Mouse (Mus musculus): Measurements from ENCODE around the gene Tfdp2. TPM values are rescaled to one million over a fixed set of nuclear protein-coding genes. Genes with fewer than 3 reads are reported as not detected.

Tfdp2 gene
- polyA plus RNA-seq, 1 experiment, result 5.6 TPM

DNA sequence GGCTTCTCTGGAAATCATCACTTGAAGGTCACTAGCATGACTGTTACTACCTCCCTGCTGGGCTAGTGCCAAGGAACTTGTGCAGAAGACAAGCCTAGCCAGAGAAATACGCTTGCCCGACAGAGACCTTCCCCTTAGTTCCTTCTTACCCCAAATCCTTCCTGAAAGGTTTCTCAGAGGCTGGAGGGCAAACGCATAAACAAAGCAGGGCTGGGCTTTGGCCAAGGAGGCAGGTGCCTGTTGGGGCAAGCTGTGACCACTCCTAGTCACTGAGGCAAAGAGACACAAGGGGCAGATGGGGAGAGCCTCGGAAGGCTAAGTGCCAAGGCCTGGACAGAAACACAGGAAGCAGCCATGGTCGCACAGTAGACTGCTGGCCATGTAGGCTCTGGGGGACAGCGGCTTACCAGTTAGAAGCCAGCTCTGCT lies 130.4 kb downstream of the Tfdp2 start:
- Histone ChIP-seq H3K36me3 (ENCODE audit: control insufficient read depth, insufficient read depth) (no peaks in the 10 kb centered on the region), H3K79me2 (ENCODE audit: control insufficient read depth, insufficient read depth) (no peaks in the 10 kb centered on the region), H3K4me2 (ENCODE audit: low read depth) (no peak overlapping the region), H3ac (ENCODE audit: control insufficient read depth, insufficient read length) (no peak overlapping the region), H3K4me3 (no peak overlapping the region), H3K27me3 (ENCODE audit: control insufficient read depth, insufficient read depth, insufficient read length) (no peaks in the 10 kb centered on the region)
- no peak for TF ChIP-seq POLR2A (IDR thresholded peaks at IDR 0.05; ENCODE audit: insufficient read length, low read depth)
- peak; percentile 16 for TF ChIP-seq POLR2AphosphoS2 (IDR thresholded peaks at IDR 0.05; ENCODE audit: insufficient read length, low read depth)

DNA sequence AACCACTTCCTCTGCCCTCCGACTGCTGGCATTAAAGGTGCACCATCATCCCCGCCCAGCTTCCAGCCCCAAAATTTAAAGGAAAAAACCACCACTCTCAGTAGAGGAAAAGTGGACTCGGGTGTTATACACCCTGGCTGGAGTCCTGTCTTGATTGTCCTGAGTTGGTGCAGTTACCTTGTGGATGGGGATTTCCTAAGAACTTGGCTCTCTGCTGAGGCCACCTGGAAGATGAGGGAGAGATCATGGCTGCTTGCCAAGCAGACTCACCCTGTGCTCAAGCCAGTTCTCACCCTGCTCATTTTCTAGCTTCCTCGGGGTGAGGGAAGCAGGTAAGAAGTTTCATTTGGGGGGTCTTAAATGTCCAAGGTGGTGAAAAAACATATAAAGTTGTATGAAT lies 132.2 kb downstream of the Tfdp2 start:
- no peak overlapping the region for H3ac ChIP-seq (ENCODE audit: control insufficient read depth, insufficient read length)
- H3K4me2 ChIP-seq (ENCODE audit: low read depth), result no peak overlapping the region
- H3K79me2 ChIP-seq (ENCODE audit: control insufficient read depth, insufficient read depth), result no peaks in the 10 kb centered on the region
- peaks cover 6% of the 10 kb centered on the region for H3K36me3 ChIP-seq (ENCODE audit: control insufficient read depth, insufficient read depth)
- H3K27me3 ChIP-seq (ENCODE audit: control insufficient read depth, insufficient read depth, insufficient read length), result no peaks in the 10 kb centered on the region
- no peak for TF ChIP-seq CEBPB (IDR thresholded peaks at IDR 0.05; ENCODE audit: insufficient read depth, poor library complexity, severe bottlenecking)
- no peak for TF ChIP-seq MAX (IDR thresholded peaks at IDR 0.05; ENCODE audit: low read depth)
- no peak for TF ChIP-seq E2F4 (IDR thresholded peaks at IDR 0.05; ENCODE audit: insufficient read depth)
- TF ChIP-seq POLR2AphosphoS2 (IDR thresholded peaks at IDR 0.05; ENCODE audit: insufficient read length, low read depth), result no peak
- no peak for TF ChIP-seq TCF3 (IDR thresholded peaks at IDR 0.05; ENCODE audit: insufficient read length, low read depth)
- TF ChIP-seq MYOD1 (IDR thresholded peaks at IDR 0.05; ENCODE audit: control insufficient read depth in 1 of 3, insufficient read length in 2 of 3, low read depth in 2 of 3), result no peak
- no peak overlapping the region for H3K4me3 ChIP-seq

DNA sequence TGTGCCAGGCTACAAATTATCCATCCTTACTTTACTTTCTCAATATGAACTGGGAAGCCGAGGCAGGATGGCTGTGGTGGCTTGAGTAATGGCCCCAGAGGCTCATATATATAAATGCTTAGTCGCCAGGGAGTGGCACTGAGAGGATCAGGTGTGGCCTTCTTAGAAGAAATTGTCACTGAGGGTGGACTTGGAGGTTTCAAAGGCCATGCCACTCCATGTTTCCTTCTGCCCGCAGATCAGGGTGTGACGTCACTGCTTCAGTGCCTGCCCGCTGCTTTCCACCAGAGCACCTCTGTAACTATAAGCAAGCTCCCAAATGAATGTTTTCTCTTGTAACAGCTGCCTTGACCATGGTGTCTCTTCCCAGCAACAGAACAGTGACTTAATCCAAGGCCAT lies 135.1 kb downstream of the Tfdp2 start:
- no peaks in the 10 kb centered on the region for H3K79me2 ChIP-seq (ENCODE audit: control insufficient read depth, insufficient read depth)
- no peak overlapping the region for H3K4me2 ChIP-seq (ENCODE audit: low read depth)
- peaks cover 13% of the 10 kb centered on the region for H3K36me3 ChIP-seq (ENCODE audit: control insufficient read depth, insufficient read depth)
- no peak overlapping the region for H3K4me3 ChIP-seq
- H3ac ChIP-seq (ENCODE audit: control insufficient read depth, insufficient read length), result no peak overlapping the region
- no peaks in the 10 kb centered on the region for H3K27me3 ChIP-seq (ENCODE audit: control insufficient read depth, insufficient read depth, insufficient read length)
- no peak for TF ChIP-seq MYOG (IDR thresholded peaks at IDR 0.05; ENCODE audit: control insufficient read depth in 1 of 3, insufficient read depth in 1 of 3, insufficient read length in 2 of 3, low read depth in 2 of 3)
- no peak for TF ChIP-seq E2F4 (IDR thresholded peaks at IDR 0.05; ENCODE audit: insufficient read depth)
- no peak for TF ChIP-seq USF1 (IDR thresholded peaks at IDR 0.05; ENCODE audit: low read depth)
- TF ChIP-seq TCF12 (IDR thresholded peaks at IDR 0.05; ENCODE audit: insufficient read depth, poor library complexity, severe bottlenecking), result no peak
- no peak for TF ChIP-seq POLR2A (IDR thresholded peaks at IDR 0.05; ENCODE audit: insufficient read length, low read depth)
- TF ChIP-seq TCF3 (IDR thresholded peaks at IDR 0.05; ENCODE audit: insufficient read length, low read depth), result no peak
- no peak for TF ChIP-seq POLR2AphosphoS2 (IDR thresholded peaks at IDR 0.05; ENCODE audit: insufficient read length, low read depth)
- no peak for TF ChIP-seq SRF (IDR thresholded peaks at IDR 0.05; ENCODE audit: control insufficient read depth, insufficient read length, low read depth)
- TF ChIP-seq CEBPB (IDR thresholded peaks at IDR 0.05; ENCODE audit: insufficient read depth, poor library complexity, severe bottlenecking), result no peak
- TF ChIP-seq MYOD1 (IDR thresholded peaks at IDR 0.05; ENCODE audit: control insufficient read depth in 1 of 3, insufficient read length in 2 of 3, low read depth in 2 of 3), result no peak
- no peak for TF ChIP-seq REST (IDR thresholded peaks at IDR 0.05; ENCODE audit: insufficient read depth, insufficient read length)
- TF ChIP-seq MAX (IDR thresholded peaks at IDR 0.05; ENCODE audit: low read depth), result no peak

DNA sequence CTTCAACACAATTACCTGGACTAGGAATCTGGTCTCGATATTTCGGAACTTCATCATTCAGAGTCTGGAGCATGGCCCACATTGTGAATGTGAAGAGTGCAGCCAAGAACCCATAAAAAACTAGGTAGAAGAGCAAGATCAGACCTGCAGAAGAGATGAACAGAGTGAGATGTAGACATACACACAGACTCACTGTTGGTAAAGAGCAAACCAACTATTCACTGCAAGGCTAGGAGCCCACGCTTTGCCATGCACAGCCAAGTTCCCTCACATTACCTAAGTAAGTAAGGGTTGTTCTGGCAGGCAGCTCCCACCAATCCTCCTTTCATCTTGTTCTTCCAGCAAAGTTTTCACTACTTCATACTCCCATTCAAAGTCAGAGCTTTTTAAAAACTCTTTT lies 149.7 kb downstream of the Tfdp2 start:
- TF ChIP-seq MAX (IDR thresholded peaks at IDR 0.05; ENCODE audit: low read depth) (no peak), CEBPB (IDR thresholded peaks at IDR 0.05; ENCODE audit: insufficient read depth, poor library complexity, severe bottlenecking) (no peak), POLR2A (IDR thresholded peaks at IDR 0.05; ENCODE audit: insufficient read length, low read depth) (no peak)
- Histone ChIP-seq H3ac (ENCODE audit: control insufficient read depth, insufficient read length) (no peak overlapping the region), H3K79me2 (ENCODE audit: control insufficient read depth, insufficient read depth) (peaks cover 18% of the 10 kb centered on the region), H3K4me2 (ENCODE audit: low read depth) (no peak overlapping the region), H3K36me3 (ENCODE audit: control insufficient read depth, insufficient read depth) (peaks cover 32% of the 10 kb centered on the region), H3K4me3 (no peak overlapping the region), H3K27me3 (ENCODE audit: control insufficient read depth, insufficient read depth, insufficient read length) (no peaks in the 10 kb centered on the region)

DNA sequence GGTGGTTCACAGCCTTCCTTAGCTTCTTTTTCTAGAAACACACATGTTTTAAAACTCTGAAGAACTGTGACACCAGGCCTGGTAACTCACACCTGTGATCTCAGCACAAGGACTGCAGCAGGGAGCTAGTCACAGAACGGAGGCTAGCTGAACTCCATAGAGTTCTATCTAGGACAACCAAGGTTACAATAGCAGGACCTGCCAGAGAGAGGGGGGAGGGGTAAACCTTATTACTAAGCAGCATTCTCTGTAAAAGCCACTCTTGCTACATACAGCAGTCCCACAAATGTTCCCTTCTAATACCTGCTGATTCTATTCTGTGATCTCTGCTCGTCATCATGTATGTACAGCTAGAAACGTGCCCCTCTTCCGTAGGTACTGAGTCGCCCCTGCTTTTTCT lies 152.8 kb downstream of the Tfdp2 start:
- Histone ChIP-seq H3K79me2 (ENCODE audit: control insufficient read depth, insufficient read depth) (peaks cover 41% of the 10 kb centered on the region), H3K4me2 (ENCODE audit: low read depth) (no peak overlapping the region), H3K27me3 (ENCODE audit: control insufficient read depth, insufficient read depth, insufficient read length) (no peaks in the 10 kb centered on the region), H3K4me3 (no peak overlapping the region), H3ac (ENCODE audit: control insufficient read depth, insufficient read length) (no peak overlapping the region), H3K36me3 (ENCODE audit: control insufficient read depth, insufficient read depth) (peaks cover 7% of the 10 kb centered on the region)
- TF ChIP-seq SRF (IDR thresholded peaks at IDR 0.05; ENCODE audit: control insufficient read depth, insufficient read length, low read depth) (no peak), E2F4 (IDR thresholded peaks at IDR 0.05; ENCODE audit: insufficient read depth) (no peak), TCF3 (IDR thresholded peaks at IDR 0.05; ENCODE audit: insufficient read length, low read depth) (no peak), REST (IDR thresholded peaks at IDR 0.05; ENCODE audit: insufficient read depth, insufficient read length) (no peak), TCF12 (IDR thresholded peaks at IDR 0.05; ENCODE audit: insufficient read depth, poor library complexity, severe bottlenecking) (no peak), MAX (IDR thresholded peaks at IDR 0.05; ENCODE audit: low read depth) (no peak), POLR2AphosphoS2 (IDR thresholded peaks at IDR 0.05; ENCODE audit: insufficient read length, low read depth) (no peak), USF1 (IDR thresholded peaks at IDR 0.05; ENCODE audit: low read depth) (no peak), CEBPB (IDR thresholded peaks at IDR 0.05; ENCODE audit: insufficient read depth, poor library complexity, severe bottlenecking) (no peak), MYOG (IDR thresholded peaks at IDR 0.05; ENCODE audit: control insufficient read depth in 1 of 3, insufficient read depth in 1 of 3, insufficient read length in 2 of 3, low read depth in 2 of 3) (no peak), MYOD1 (IDR thresholded peaks at IDR 0.05; ENCODE audit: control insufficient read depth in 1 of 3, insufficient read length in 2 of 3, low read depth in 2 of 3) (no peak)

Data from myocyte (in vitro differentiated cells).